Mouse (Mus musculus) fibroblast of lung, adult 2 months (primary cell): ENCODE data around the gene Rims3.

Experiments used
- DNase-seq: peaks from one replicate; pipeline ENCODE4 v3.0.0-alpha.2; 2011; ENCODE audit warnings: low read depth

The Rims3 gene

DNA sequence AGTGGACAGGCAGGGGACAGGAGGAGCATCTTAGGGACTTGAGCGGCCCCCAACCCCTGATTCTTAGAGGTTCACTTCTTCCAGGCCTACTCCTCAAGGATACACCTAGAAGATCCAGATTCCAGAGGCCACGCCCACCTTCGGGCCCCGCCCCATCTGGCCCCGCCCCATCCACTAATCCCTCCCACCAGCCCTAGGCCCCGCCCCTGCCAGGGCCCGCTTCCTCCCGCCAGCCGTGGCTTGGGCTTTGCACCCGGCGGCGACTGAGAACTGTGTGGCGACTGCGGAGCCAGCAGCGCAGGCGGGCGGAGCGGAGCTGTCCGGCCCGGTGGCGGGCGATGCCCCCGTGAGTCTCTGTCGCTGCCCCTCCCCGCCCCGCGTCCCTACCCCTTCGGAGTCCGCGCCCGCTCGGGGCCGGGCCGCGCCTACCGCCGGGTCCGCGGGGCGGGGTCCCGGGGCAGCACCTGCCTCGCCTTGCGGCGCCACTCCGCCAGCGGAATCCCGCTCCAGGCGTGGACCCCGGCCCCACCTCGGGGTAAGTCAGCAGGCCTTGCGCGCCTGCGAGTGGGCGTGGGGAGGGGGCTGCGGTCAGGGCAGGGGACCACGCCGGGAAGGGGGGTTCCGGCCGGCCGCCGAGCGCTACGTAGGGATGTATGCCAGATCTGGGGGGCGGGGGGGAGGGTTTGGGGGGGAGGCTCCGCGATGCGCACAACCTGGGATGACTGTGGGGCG lies at the start of gene Rims3:
Rims3 (plus strand) TSS at position 229 of the 732 bp plus-strand sequence.
- no peak for DNase-seq

GRCm38 (mm10) chr4:120805816-120806215 lies 48.8 kb upstream of the Rims3 start:
- no peak for DNase-seq

- no peak for DNase-seq
These were observed 40.9 kb upstream of the Rims3 start for GRCm38 (mm10) chr4:120813762-120814161.

DNA sequence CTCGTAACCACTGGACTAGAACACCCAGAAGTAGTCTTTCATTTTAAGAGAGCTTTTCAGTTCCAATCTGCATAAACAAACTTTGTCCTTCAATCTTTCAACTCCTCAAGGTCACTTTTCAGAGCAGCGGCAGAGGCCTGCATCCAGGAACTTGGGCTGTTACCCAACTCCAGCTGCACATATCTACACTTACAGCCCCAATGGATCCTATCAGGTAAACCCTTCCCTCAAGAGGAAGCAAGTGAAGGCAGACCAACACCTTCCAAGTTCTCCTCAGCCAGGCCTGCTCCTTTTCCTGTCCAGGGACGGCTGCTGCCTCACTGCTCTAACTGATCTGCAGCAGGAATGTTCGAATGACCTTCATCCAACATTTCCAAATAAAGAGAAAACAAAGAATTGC lies 40.4 kb upstream of the Rims3 start:
- DNase-seq: no peak

DNA sequence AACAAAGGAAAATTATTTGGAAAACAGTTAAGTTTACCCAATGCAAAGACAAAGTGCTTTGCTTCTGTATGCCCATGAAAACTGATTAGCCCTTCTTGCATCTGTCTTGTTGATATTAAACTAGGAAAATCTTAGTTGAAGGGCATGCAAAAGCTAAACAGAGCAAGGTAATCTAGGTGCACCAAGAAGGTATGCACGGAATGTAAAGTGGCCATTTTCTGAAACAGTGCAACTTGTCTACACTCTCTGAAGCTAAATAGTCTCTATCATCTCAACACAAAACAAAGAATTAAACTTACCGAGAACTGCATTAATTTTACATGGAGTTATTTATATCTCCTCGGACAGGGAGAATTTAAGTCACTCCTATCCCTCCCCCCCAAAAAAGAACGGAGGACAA lies 39.5 kb upstream of the Rims3 start:
- DNase-seq: no peak

DNA sequence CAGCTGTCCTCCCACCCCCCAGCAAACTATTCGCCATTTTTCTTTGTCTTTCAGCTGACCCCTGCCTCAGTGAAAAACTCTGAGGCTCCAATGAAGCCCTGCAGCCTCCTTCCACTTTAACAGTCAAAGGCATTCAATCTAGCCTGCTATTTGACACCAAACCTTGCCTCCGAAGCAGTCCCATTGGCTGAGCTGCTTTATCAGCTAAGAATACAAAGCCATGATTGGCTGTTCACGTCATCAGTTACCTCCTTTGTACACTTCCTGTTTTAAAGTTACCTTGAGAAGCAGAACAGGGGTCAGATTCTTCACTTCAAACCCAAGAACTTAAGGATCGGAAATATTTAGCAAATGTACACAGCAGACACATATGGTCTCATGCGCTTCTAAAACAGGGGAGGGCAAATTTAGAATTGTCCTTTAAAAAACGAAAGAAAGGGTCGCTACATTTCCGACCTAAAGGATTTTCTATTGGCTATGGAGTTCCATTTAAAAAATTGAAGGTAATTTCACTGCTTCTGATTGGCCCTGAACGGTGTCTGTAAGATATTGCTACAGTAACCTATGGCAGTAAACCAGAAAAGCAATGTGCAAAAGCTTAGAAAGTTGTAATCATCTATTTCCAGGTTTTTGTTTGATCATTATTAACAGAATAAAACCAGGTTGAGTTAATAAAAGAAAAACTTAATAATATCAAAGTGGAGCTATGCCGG lies 38.8 kb upstream of the Rims3 start:
- DNase-seq: peak; percentile 83

DNA sequence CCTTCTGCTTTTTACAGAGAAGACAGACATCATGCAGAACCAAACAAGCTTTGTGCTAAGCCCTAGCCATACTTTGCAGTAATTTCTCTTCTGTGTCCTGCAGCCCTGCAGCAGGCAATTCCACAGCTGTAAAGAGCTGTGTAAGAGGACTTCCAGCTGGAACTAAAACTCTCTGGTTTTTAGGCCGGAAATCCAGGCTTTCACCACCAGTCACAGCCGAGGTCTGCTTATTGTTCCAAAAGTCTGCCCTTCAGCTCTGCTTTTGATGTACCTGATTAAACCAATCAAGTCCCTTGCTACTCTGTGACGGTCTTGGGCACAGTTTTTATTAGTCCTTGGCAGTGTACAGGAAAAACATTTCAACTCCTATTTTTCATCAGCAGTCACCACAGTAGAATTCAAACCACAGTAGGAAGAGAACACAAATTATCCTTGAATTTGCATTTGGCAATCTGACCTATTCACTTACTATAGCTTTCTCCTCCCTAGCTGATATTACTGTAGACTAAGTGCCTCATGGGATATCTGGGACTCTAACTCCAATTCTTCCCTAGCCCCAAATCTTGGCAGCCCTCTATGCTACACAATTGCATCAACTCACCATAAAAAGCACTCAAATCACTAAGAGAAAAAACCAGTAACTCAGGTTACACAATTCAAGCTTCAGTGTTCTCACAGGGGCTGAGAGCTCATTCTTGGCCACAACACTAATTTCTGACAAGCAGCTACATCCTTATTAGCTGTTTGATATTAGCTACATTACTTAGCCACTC lies 37.4 kb upstream of the Rims3 start:
- no peak for DNase-seq

GRCm38 (mm10) chr4:120817951-120818350 lies 36.7 kb upstream of the Rims3 start:
- no peak for DNase-seq

GRCm38 (mm10) chr4:120819296-120819695 lies 35.3 kb upstream of the Rims3 start:
- no peak for DNase-seq

- no peak for DNase-seq
These were observed 34.7 kb upstream of the Rims3 start for GRCm38 (mm10) chr4:120819871-120820270.

- DNase-seq: no peak
These were observed 32.3 kb upstream of the Rims3 start for GRCm38 (mm10) chr4:120822191-120822911.

DNA sequence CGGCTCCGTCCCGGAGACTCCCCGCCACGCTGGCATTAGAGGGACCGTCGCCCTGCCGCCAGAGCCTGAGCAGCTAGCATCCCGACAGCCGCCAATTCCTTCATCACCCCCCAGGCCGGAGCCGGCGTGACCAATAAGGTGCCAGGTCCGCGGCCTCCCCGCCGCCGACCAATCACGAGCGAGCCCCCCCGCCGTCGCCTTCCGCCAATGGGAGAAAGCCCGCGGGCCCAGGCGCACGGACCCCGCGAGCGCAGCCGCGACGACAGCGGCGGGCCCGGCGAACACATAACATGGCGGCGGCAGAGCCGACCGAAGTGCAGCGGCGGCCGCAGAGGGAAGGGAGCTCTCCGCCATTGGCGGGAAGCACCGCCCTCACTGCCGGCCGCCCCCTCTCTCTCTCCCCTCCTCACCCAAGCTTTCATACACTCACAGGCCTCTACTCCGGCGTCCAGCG lies 29.5 kb upstream of the Rims3 start:
- DNase-seq: peak; percentile 59

DNA sequence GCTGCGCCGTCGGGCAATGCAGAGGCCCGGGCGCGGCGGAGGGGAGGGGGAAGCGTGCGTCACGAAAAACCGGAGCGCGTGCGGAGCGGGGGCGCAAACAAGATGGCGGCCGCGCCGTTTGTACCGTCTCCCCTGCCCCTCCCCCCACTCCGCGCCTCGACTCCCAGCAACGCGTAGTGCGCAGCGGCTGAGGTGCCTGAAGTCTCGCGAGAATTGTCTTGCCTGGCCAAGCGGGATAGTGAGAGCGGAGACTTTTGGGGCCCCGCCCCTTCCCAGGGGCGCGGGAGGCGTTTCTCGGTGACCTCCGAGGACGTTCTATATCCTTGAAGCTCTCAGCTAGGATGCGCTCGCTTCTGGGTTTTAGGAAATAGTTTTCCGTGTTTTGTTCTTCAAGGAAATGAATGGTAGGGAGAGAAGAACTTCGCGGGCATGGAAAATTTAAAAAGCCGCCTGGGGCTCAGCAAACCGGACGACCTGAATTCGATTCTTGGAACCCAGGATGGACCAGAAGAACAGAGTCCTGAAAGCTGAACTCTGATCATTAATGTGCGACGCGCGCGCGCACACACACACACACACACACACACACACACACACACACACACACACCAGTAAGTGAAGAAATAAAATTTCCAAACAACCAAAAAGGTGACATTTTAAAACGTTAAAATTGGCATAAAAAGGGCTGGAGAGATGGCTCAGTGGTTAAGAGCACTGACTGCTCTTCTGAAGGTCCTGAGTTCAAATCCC lies 28.9 kb upstream of the Rims3 start:
- peak; percentile 86 for DNase-seq

- no peak for DNase-seq
These were observed 28.2 kb upstream of the Rims3 start for GRCm38 (mm10) chr4:120826418-120826817.

- DNase-seq: no peak
These were observed 23.8 kb upstream of the Rims3 start for GRCm38 (mm10) chr4:120830767-120831166.

DNA sequence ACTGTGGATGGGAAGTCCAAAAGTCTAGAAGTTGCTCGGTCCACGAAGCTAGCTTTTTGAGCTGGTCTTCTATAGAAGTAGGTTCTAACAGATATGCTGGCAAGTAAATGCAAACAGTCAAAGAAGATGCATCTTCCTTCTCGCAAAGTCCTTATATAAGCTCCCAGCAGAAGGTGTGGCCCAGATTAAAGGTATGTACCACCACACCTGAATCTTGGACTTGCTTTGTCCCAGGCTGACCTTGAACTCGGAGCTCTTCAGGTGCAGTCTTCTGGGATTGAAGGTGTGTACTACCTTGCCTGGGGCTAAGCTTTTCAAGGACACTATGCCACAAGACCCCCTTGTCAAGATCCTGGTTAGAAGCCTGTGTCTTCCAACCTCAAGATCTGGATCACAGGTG lies 23.1 kb upstream of the Rims3 start, which contains the start of gene Nfyc:
Nfyc (minus strand) TSS at position 101 of the 400 bp plus-strand sequence.
- no peak for DNase-seq

DNA sequence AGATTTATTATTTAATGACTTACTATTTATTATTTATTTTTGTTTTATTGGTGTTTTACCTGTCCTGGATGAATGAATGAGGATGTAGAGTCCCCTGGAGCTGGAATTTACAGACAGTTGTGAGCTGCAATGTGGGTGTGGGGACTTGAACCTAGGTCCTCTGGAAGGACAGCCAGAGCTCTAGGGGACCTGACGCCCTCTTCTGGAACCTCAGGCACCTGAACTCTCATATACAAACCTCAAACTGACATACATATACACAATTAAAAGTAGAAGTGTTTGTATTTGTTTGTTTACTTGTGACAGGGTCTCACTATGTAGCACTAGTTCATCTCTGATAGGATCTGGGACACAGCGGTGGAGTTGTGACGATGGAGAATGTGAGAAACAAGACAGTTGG lies 13.3 kb upstream of the Rims3 start:
- DNase-seq: no peak

GRCm38 (mm10) chr4:120844423-120845082 lies 10.1 kb upstream of the Rims3 start:
- DNase-seq: no peak

GRCm38 (mm10) chr4:120845098-120845497 lies 9.5 kb upstream of the Rims3 start:
- DNase-seq: no peak

- DNase-seq: no peak
These were observed 5.7 kb upstream of the Rims3 start for GRCm38 (mm10) chr4:120848909-120849308.

DNA sequence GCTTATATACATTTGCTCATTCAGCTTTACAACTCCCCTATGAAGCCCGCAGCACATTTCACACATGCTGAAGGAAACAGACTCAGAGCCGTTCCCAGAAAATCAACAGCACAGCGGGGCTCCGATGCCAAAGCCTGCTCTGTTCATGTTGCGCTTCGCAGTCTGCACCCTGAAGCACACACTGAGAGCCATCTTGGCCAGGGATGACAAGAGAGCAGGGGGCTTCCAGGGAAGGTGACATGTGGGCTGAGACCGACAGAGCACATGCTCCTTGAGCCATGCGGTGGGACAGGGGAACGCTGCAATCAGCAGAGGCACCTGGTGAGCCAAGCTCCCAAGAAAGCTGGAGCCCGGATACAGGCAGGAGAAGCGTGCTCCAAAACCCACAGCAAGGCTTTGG lies 5.2 kb upstream of the Rims3 start:
- DNase-seq: no peak
